Mouse (Mus musculus) lung, postnatal 0 days (tissue): ENCODE measurements around the gene Krt17. TPM values are rescaled to one million over a fixed set of nuclear protein-coding genes. Genes with fewer than 3 reads are reported as not detected.
A peak's percentile ranks its signal among the peaks of the same experiment; 100 is the strongest.
"Not testable (repeated sequence)": the region's sequence is repeated elsewhere in the genome, so short reads cannot be mapped to it uniquely, and the experiment has no call there.

ENCODE experiments used
- ATAC-seq: fragments of 200-750 bp; cut with Nextera tagmentation; 2 replicates; pipeline ENCODE4 v1.8.0; 2017; ENCODE audit warnings: moderate library complexity
- DNase-seq: peaks from one replicate; pipeline ENCODE4 v3.0.0-alpha.2; 2016; ENCODE audit warnings: low spot score
- H3K27ac ChIP-seq: fragments of 300-500 bp; sonication (generic); 2 replicates; pipeline ENCODE4 v1.5.1; 2014; ENCODE audit warnings: antibody characterized with exemption, mild to moderate bottlenecking, low read length, mixed read lengths
- H3K27me3 ChIP-seq: fragments of 300-500 bp; sonication (generic); replicated peaks from 2 replicates; pipeline ENCODE4 v1.6.1; 2014; ENCODE audit warnings: low read length, mixed read lengths; ENCODE audit not compliant: insufficient read depth
- H3K36me3 ChIP-seq: fragments of 300-500 bp; sonication (generic); 2 replicates; pipeline ENCODE4 v1.6.1; 2014; ENCODE audit warnings: low read length, mixed read lengths; ENCODE audit not compliant: insufficient read depth
- H3K4me1 ChIP-seq: fragments of 300-500 bp; sonication (generic); 2 replicates; pipeline ENCODE4 v1.6.1; 2014; ENCODE audit warnings: antibody characterized with exemption, low read depth, low read length, mixed read lengths; ENCODE audit not compliant: insufficient read depth
- H3K4me2 ChIP-seq: fragments of 300-500 bp; sonication (generic); replicated peaks from 2 replicates; pipeline ENCODE4 v1.6.1; 2014; ENCODE audit warnings: low read depth, mild to moderate bottlenecking, low read length, moderate library complexity, mixed read lengths
- H3K4me3 ChIP-seq: fragments of 300-500 bp; sonication (generic); 2 replicates; pipeline ENCODE4 v1.5.1; 2014; ENCODE audit warnings: low read depth, low read length
- H3K9ac ChIP-seq: fragments of 300-500 bp; sonication (generic); replicated peaks from 2 replicates; pipeline ENCODE4 v1.6.1; 2014; ENCODE audit warnings: low read depth, mild to moderate bottlenecking
- H3K9me3 ChIP-seq: fragments of 300-500 bp; sonication (generic); 2 replicates; pipeline ENCODE4 v1.6.1; 2016; ENCODE audit warnings: low read length, mixed read lengths
- CTCF ChIP-seq: IDR thresholded peaks from 2 replicates; pipeline ENCODE4 v1.5.1; 2016; ENCODE audit warnings: antibody characterized with exemption, mild to moderate bottlenecking
- EP300 ChIP-seq: IDR thresholded peaks from 2 replicates; pipeline ENCODE4 v1.6.1; 2016; ENCODE audit warnings: antibody characterized with exemption, mild to moderate bottlenecking, control low read depth
- WGBS: fragments of 180-500 bp; shearing (Covaris S2); extraction: QIAGEN DNeasy Blood & Tissue Kit; methylation state at CpG from one replicate; pipeline ENCODE4 v1.1.7; 2014; 5-methylcytosine and 5-hydroxymethylcytosine counted together
- polyA plus RNA-seq: library from polyadenylated mRNA; unstranded; fragments of >200 nt; fragmentation: Nextera tagmentation; extraction: Ambion mirVana; gene quantifications from 2 replicates; pipeline ENCODE4 v1.2.1, GENCODE M21; 2015

Krt17 gene
- polyA plus RNA-seq, result 0.58 and 0.65 TPM in 2 replicates

- 82% methylated on average over 16 of the region's 21 CpGs for WGBS
- Histone ChIP-seq H3K9me3 (no peaks in the 10 kb centered on the region), H3K4me3 (no peak within 1 kb of the TSS), H3K27me3 (no peaks in the 10 kb centered on the region), H3K27ac (no peak within 1 kb of the TSS), H3K4me1 (no peaks in the 10 kb centered on the region), H3K9ac (no peak within 1 kb of the TSS), H3K36me3 (no peaks in the 10 kb centered on the region), H3K4me2 (no peak within 1 kb of the TSS)
- DNase-seq (no peak), ATAC-seq (no peak)
- TF ChIP-seq EP300 (no peak), CTCF (no peak)
These were observed at the start of gene Krt17 for GRCm38 (mm10) chr11:100260514-100261234. Krt17 (minus strand) TSS chr11:100261029.

- 85% methylated on average over 6 of the region's 6 CpGs for WGBS
These were observed 47.8 kb upstream of the Krt17 start for GRCm38 (mm10) chr11:100308672-100309071.

GRCm38 (mm10) chr11:100307900-100308299 lies 47.1 kb upstream of the Krt17 start:
- ATAC-seq (no peak), DNase-seq (no peak)
- Histone ChIP-seq H3K36me3 (no peaks in the 10 kb centered on the region), H3K4me3 (no peak overlapping the region), H3K9me3 (no peaks in the 10 kb centered on the region), H3K9ac (no peak overlapping the region), H3K27me3 (no peaks in the 10 kb centered on the region), H3K4me1 (no peaks in the 10 kb centered on the region), H3K4me2 (no peak overlapping the region), H3K27ac (no peak overlapping the region)
- WGBS, result 79% methylated on average over 5 of the region's 5 CpGs
- TF ChIP-seq CTCF, result no peak

More at GRCm38 (mm10) chr11:100308672-100309071, 47.8 kb upstream of the Krt17 start:
- not testable (repeated sequence) for H3K27ac ChIP-seq, ATAC-seq, H3K9ac ChIP-seq, H3K27me3 ChIP-seq, DNase-seq, H3K36me3 ChIP-seq, H3K4me2 ChIP-seq, H3K4me1 ChIP-seq, H3K9me3 ChIP-seq, H3K4me3 ChIP-seq

GRCm38 (mm10) chr11:100301292-100301691 lies 40.5 kb upstream of the Krt17 start:
- Histone ChIP-seq H3K9ac (no peak overlapping the region), H3K27ac (no peak overlapping the region), H3K27me3 (no peaks in the 10 kb centered on the region), H3K9me3 (no peaks in the 10 kb centered on the region), H3K4me1 (0 out of 2 replicates have a peak, but pooled peaks cover 6% of the 10 kb centered on the region), H3K4me3 (no peak overlapping the region), H3K4me2 (no peak overlapping the region), H3K36me3 (no peaks in the 10 kb centered on the region)
- DNase-seq (no peak), ATAC-seq (no peak)
- TF ChIP-seq CTCF (no peak), EP300 (no peak)
- 68% methylated on average over 5 of the region's 5 CpGs for WGBS

GRCm38 (mm10) chr11:100300293-100300692 lies 39.5 kb upstream of the Krt17 start:
- no peak overlapping the region for H3K27ac ChIP-seq
- DNase-seq (peak; percentile 44), ATAC-seq (no peak)
- H3K9me3 ChIP-seq, result no peaks in the 10 kb centered on the region
- no peaks in the 10 kb centered on the region for H3K36me3 ChIP-seq
- TF ChIP-seq CTCF, result peak; percentile 95
- TF ChIP-seq EP300, result no peak
- 8% methylated on average over 5 of the region's 5 CpGs for WGBS
- 0 out of 2 replicates have a peak, but pooled peaks cover 6% of the 10 kb centered on the region for H3K4me1 ChIP-seq
- H3K27me3 ChIP-seq, result no peaks in the 10 kb centered on the region
- H3K4me2 ChIP-seq, result no peak overlapping the region
- H3K4me3 ChIP-seq, result no peak overlapping the region
- no peak overlapping the region for H3K9ac ChIP-seq

- Histone ChIP-seq H3K9ac (no peak overlapping the region), H3K36me3 (no peaks in the 10 kb centered on the region), H3K27me3 (no peaks in the 10 kb centered on the region), H3K27ac (no peak overlapping the region), H3K4me3 (no peak overlapping the region), H3K4me2 (peak overlapping the region; percentile 14; the same call in 1 of the 2 replicates), H3K9me3 (no peaks in the 10 kb centered on the region), H3K4me1 (0 out of 2 replicates have a peak, but pooled peaks cover 6% of the 10 kb centered on the region)
- ATAC-seq, result peak; percentile 66
- WGBS, result 13% methylated on average over 18 of the region's 18 CpGs
- TF ChIP-seq CTCF (peak; percentile 88), EP300 (0 out of 2 replicates have a peak, but pooled peaks have one; percentile 2)
- peak; percentile 71 for DNase-seq
These were observed 37.6 kb upstream of the Krt17 start for GRCm38 (mm10) chr11:100298274-100299036.
